Mouse (Mus musculus) stomach, embryonic 14.5 days (tissue): ENCODE data around the gene Wdr62. TPM values are rescaled to one million over a fixed set of nuclear protein-coding genes. Genes with fewer than 3 reads are reported as not detected.
A peak's percentile ranks its signal among the peaks of the same experiment; 100 is the strongest.

ENCODE experiments used
- ATAC-seq: fragments of 200-750 bp; cut with Nextera tagmentation; 2 replicates; pipeline ENCODE4 v1.8.0; 2017; ENCODE audit warnings: low read depth, moderate TSS enrichment; ENCODE audit not compliant: insufficient number of reproducible peaks, insufficient read depth, low FRiP score
- H3K27ac ChIP-seq: fragments of 300-500 bp; sonication (generic); 2 replicates; pipeline ENCODE4 v1.5.1; 2014; ENCODE audit warnings: mild to moderate bottlenecking, low read length, moderate library complexity, mixed read lengths
- H3K27me3 ChIP-seq: fragments of 300-500 bp; sonication (generic); 2 replicates; pipeline ENCODE4 v1.6.1; 2014; ENCODE audit warnings: low read length, control low read depth, mixed read lengths; ENCODE audit not compliant: control insufficient read depth, insufficient read depth
- H3K36me3 ChIP-seq: fragments of 300-500 bp; sonication (generic); 2 replicates; pipeline ENCODE4 v1.6.1; 2014; ENCODE audit warnings: mild to moderate bottlenecking, control low read depth, low read length, moderate library complexity, mixed read lengths; ENCODE audit not compliant: control insufficient read depth, insufficient read depth
- H3K4me1 ChIP-seq: fragments of 300-500 bp; sonication (generic); 2 replicates; pipeline ENCODE4 v1.6.1; 2014; ENCODE audit warnings: low read length, control low read depth, mixed read lengths; ENCODE audit not compliant: control insufficient read depth, insufficient read depth
- H3K4me2 ChIP-seq: fragments of 300-500 bp; sonication (generic); replicated peaks from 2 replicates; pipeline ENCODE4 v1.6.1; 2014; ENCODE audit warnings: low read depth, low read length, control low read depth
- H3K4me3 ChIP-seq: fragments of 300-500 bp; sonication (generic); 2 replicates; pipeline ENCODE4 v1.5.1; 2014; ENCODE audit warnings: low read depth, low read length, control low read depth
- H3K9ac ChIP-seq: fragments of 300-500 bp; sonication (generic); replicated peaks from 2 replicates; pipeline ENCODE4 v1.6.1; 2014; ENCODE audit warnings: low read depth, mild to moderate bottlenecking, control low read depth, low read length, moderate library complexity, mixed read lengths
- H3K9me3 ChIP-seq: fragments of 300-500 bp; sonication (generic); 2 replicates; pipeline ENCODE4 v1.6.1; 2016; ENCODE audit warnings: low read depth, low read length, control low read depth; ENCODE audit not compliant: control insufficient read depth
- WGBS: fragments of 180-500 bp; shearing (Covaris S2); extraction: QIAGEN DNeasy Blood & Tissue Kit; methylation state at CpG from one replicate; pipeline ENCODE4 v1.1.7; 2014; 5-methylcytosine and 5-hydroxymethylcytosine counted together
- polyA plus RNA-seq: library from polyadenylated mRNA; unstranded; fragments of >200 nt; fragmentation: Nextera tagmentation; extraction: Ambion mirVana; gene quantifications from 2 replicates; pipeline ENCODE4 v1.2.1, GENCODE M21; 2014

The Wdr62 gene
- polyA plus RNA-seq, 1 experiment from 2014 or later = 9.8 TPM

DNA sequence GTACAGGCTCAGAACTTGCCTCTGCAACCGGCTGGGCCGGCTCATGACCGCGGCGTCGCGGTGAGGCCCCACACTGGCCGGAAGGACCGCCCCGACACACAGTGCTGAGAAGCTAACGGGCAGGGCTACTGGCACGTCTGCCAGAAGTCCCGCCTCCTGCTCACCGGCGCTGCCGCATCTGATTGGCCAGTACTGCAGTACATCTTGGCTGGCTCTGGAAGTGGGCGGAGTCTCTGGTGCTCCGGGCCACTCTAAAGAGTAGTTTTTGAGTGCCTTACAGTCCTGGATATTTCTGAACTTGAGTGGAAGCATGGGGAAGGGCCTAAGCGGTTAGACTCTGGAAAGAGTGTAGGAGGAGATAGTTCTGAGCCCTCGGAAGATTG is 42.1 kb upstream of the Wdr62 start:
- Histone ChIP-seq H3K9me3 (no peaks in the 10 kb centered on the region), H3K36me3 (no peaks in the 10 kb centered on the region; the same call in 1 of the 2 replicates), H3K4me3 (peak overlapping the region; percentile 79), H3K9ac (peak overlapping the region; percentile 80), H3K27ac (peak overlapping the region; percentile 89), H3K4me1 (peaks cover 10% of the 10 kb centered on the region; the same call in 1 of the 2 replicates), H3K27me3 (no peaks in the 10 kb centered on the region), H3K4me2 (peak overlapping the region; percentile 66)
- under 1% methylated on average over 20 of the region's 20 CpGs for WGBS
- ATAC-seq = peak; percentile 99

DNA sequence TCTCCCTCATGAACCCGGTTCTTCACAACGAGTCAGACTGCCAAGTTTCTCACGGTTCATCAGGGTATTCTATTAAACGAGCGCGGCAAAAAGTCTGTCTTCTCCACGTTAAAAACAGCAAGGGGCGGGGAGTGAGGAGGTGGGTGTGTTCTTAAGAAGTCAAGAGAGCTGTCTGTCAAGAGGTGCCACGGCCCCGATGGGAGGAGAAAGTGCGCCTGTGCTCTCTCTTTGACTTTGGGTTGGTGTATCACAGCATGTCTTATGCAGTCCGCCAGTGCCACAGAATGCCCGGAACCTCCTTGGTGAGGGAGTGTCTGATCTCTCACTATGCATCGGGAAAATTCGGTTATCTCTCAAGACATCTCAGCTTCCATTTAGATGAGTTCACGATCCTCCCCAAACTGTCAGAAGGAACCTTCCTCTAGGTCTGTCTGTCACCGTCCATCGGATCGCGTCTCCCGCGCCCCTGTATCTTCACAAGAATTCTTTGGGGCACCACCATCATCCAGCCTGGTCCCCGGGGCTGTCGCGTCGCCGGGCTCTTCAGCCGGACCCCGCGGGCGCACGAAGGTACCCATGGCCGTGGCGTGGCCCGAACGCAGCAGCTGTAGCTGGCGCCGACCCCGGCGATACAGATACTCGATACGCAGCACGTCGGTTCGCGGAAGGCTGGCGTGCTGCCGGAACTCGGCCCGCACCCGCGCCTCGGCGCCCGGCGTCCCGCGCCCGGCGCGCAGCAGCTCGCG is 41.5 kb upstream of the Wdr62 start, which contains the start of gene E130208F15Rik:
Gene E130208F15Rik (plus strand): TSS at position 202 of the 746 bp plus-strand sequence.
- peaks cover 10% of the 10 kb centered on the region; the same call in 1 of the 2 replicates for H3K4me1 ChIP-seq
- H3K9me3 ChIP-seq = no peaks in the 10 kb centered on the region
- H3K9ac ChIP-seq = peak within 1 kb of the TSS; percentile 80
- peak; percentile 61 for ATAC-seq
- H3K36me3 ChIP-seq = no peaks in the 10 kb centered on the region; the same call in 1 of the 2 replicates
- under 1% methylated on average over 63 of the region's 63 CpGs for WGBS
- H3K27ac ChIP-seq = peak within 1 kb of the TSS; percentile 89
- H3K27me3 ChIP-seq = no peaks in the 10 kb centered on the region
- H3K4me3 ChIP-seq = peak within 1 kb of the TSS; percentile 79
- peak within 1 kb of the TSS; percentile 66 for H3K4me2 ChIP-seq

DNA sequence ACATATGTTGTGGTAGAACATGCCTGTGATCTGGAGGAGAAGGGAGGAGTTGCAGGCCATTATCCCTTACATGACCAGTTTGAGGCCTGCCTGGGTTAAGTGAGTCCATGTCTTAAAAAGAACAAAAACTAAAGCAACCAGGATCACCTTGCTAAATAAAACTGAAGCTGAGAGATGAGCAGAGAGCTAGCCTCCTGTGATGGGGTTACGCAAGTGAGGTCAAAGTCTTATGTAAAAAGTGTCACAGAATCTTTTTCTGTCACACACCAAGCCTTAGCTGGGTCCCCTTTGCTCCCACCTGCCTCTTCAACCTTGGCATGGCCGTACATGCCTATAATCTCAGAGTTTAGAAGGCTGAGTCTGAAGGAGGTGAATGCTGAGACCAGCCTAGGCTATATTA is 40.7 kb upstream of the Wdr62 start:
- WGBS = 75% methylated on average over 2 of the region's 2 CpGs
- Histone ChIP-seq H3K9me3 (no peaks in the 10 kb centered on the region), H3K4me1 (peaks cover 10% of the 10 kb centered on the region; the same call in 1 of the 2 replicates), H3K36me3 (no peaks in the 10 kb centered on the region; the same call in 1 of the 2 replicates), H3K4me3 (peak overlapping the region; percentile 79; the same call in 1 of the 2 replicates), H3K27me3 (no peaks in the 10 kb centered on the region), H3K4me2 (peak overlapping the region; percentile 66), H3K27ac (no peak overlapping the region), H3K9ac (no peak overlapping the region)
- no peak for ATAC-seq

DNA sequence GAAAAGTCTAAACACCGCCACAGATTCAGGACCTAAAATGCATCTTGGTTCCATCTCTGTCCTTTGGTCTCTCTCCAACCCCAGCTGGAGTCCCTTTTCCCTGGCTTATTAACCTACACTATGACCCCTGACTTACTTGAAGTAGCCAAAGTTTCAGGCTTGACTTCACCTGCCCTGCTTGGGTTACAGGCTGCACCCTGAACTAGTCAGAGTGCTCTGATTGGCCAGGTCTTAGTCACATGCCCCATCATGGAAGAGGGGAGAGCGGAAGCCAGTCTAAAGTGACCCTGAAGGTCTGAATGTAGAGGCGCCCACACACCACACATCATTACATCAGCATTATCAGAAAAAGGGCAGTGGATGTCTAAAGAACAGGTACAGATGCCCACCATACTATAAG is 37.9 kb upstream of the Wdr62 start:
- Histone ChIP-seq H3K36me3 (no peaks in the 10 kb centered on the region; the same call in 1 of the 2 replicates), H3K4me1 (peaks cover 20% of the 10 kb centered on the region; the same call in 1 of the 2 replicates), H3K9ac (no peak overlapping the region), H3K9me3 (no peaks in the 10 kb centered on the region), H3K4me3 (no peak overlapping the region), H3K27me3 (no peaks in the 10 kb centered on the region), H3K4me2 (no peak overlapping the region), H3K27ac (no peak overlapping the region)
- 94% methylated on average over 3 of the region's 3 CpGs for WGBS
- ATAC-seq = no peak

DNA sequence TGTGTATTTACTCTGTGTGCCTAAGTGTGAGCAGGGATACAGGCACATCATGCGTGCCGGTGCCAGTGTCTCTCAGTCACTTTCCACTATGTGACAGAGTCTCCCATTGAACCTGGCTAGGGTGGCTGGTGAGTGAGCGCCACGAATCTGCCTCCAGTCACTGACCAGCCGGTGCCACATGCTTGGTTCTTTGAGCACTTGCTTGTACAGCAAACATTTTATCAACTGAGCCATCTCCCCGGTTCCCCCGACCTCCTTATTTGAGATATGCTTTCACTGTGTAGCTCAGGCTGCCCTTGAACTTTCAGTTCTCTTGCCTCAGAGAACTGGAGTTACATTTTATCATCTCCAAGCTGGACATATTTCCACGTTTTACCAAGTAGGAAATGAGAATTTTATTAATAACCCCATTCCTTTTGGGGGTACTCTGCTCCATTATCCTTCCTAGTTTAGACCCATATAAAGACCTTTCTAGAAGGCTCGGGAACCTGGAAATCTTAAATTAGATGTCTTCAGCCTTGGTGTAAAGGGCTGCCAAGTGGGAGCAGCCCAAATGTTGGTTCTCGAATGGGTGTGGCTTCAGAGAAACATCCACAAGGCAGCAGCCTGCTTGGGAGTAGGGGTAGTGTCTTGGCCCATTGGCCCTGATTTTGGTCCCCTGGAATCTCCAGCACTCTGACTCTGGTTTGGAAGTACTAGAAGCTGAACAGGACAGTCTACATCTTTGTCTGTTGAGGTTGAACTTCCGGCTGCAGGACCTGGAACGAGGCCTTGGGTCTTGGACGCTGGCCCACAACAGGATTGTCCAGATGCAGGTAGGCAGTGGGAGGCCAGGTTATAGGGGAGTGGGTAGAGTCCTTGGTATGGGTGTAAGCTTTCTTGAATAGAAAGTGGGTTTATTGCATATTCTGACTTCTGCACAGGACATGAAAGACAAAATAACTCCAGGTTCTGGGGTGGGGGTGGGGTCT is 35.6 kb upstream of the Wdr62 start:
- Histone ChIP-seq H3K4me3 (peak overlapping the region; percentile 36), H3K4me1 (peaks cover 10% of the 10 kb centered on the region; the same call in 1 of the 2 replicates), H3K9me3 (no peaks in the 10 kb centered on the region), H3K4me2 (peak overlapping the region; percentile 44), H3K36me3 (no peaks in the 10 kb centered on the region; the same call in 1 of the 2 replicates), H3K9ac (no peak overlapping the region), H3K27me3 (no peaks in the 10 kb centered on the region), H3K27ac (0 out of 2 replicates have a peak overlapping the region, but pooled peaks have one; percentile 30)
- WGBS = 67% methylated on average over 13 of the region's 13 CpGs
- ATAC-seq = no peak

DNA sequence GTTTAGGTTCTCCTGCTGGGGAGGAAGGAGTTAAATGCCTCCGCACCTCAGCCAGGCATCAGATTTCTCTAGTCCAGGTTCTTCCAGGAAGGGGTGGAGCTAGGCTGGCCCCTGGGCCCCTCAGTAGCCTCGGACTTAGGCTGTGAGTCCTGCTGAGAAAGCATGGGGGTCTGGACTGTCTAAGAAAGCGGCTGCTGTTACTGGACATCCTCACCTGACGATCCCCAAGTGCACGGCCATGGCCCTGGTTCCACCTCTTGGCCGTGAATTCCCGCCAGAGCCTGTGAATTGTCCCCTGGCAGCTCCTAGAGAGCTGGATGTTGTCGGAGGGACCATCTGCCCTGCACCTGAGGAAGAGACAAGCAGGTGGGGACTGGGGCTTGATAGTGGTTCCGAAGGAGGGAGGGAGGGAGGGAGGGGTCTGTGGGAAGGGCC is 34.5 kb upstream of the Wdr62 start, which contains the start of gene Syne4:
Gene Syne4 (plus strand): TSS at position 87 of the 435 bp plus-strand sequence.
- Histone ChIP-seq H3K36me3 (no peaks in the 10 kb centered on the region; the same call in 1 of the 2 replicates), H3K9me3 (no peaks in the 10 kb centered on the region), H3K27ac (peak within 1 kb of the TSS; percentile 30; the same call in 1 of the 2 replicates), H3K27me3 (no peaks in the 10 kb centered on the region), H3K9ac (peak within 1 kb of the TSS; percentile 29; the same call in 1 of the 2 replicates), H3K4me1 (peaks cover 10% of the 10 kb centered on the region; the same call in 1 of the 2 replicates), H3K4me3 (peak within 1 kb of the TSS; percentile 36), H3K4me2 (peak within 1 kb of the TSS; percentile 44)
- peak; percentile 80 for ATAC-seq
- WGBS = under 1% methylated on average over 9 of the region's 9 CpGs

DNA sequence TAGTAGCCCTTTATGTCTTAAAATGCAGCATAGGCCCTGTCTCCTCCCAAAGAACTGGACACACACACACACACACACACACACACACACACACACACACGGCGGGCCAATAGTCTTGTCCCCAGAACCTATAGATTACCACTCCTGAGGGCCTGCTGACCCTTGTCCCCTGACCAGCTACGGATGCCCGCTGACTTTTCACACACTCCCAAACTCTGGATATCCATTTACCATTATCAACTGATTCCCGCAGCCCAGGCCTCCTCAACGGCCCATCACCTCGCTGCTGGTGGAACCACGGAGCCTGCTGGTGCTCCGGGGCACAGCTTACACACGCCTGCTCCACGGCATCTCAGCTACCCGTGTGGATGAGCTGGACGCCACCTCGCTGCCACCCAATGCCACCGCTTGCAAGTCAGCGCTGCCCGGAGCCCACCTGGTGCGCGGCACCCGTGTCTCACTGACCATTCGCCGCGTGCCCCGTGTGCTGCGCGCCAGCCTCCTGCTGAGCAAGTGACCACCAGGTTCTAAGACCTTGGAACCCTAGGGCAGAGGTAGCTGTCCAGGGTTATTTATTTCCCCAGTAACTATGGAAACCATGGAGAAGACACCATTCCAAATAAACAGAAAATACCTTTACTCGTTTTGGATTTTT is 33.6 kb upstream of the Wdr62 start:
- Histone ChIP-seq H3K4me3 (no peak overlapping the region), H3K9ac (no peak overlapping the region), H3K4me1 (peaks cover 16% of the 10 kb centered on the region), H3K27me3 (no peaks in the 10 kb centered on the region), H3K27ac (no peak overlapping the region), H3K9me3 (no peaks in the 10 kb centered on the region), H3K36me3 (no peaks in the 10 kb centered on the region; the same call in 1 of the 2 replicates), H3K4me2 (no peak overlapping the region)
- WGBS = 45% methylated on average over 27 of the region's 27 CpGs
- ATAC-seq = no peak
